Mouse (Mus musculus): ENCODE data around the gene 2310046K23Rik. TPM values are rescaled to one million over a fixed set of nuclear protein-coding genes. Genes with fewer than 3 reads are reported as not detected.
"Not testable (repeated sequence)": the region's sequence is repeated elsewhere in the genome, so short reads cannot be mapped to it uniquely, and the experiment has no call there.

2310046K23Rik gene
- polyA plus RNA-seq (2017; shearing (Covaris generic)): not detected

- ATAC-seq: no peak
Measured at GRCm38 (mm10) chr3:92534411-92534810, at the start of gene 2310046K23Rik. Gene 2310046K23Rik, minus strand, starts transcription at chr3:92534511.

GRCm38 (mm10) chr3:92583164-92583826, 49.0 kb upstream of the 2310046K23Rik start:
- no peak for ATAC-seq

GRCm38 (mm10) chr3:92579508-92579907, 45.2 kb upstream of the 2310046K23Rik start:
- no peak for ATAC-seq

- no peak for ATAC-seq
Measured at GRCm38 (mm10) chr3:92578652-92579413, 44.5 kb upstream of the 2310046K23Rik start.

- no peak for ATAC-seq
Measured at GRCm38 (mm10) chr3:92573449-92574041, 39.2 kb upstream of the 2310046K23Rik start, which contains the start of gene Ivl. Gene Ivl, minus strand, starts transcription at chr3:92573735.

GRCm38 (mm10) chr3:92572514-92573155, 38.3 kb upstream of the 2310046K23Rik start:
- no peak for ATAC-seq

GRCm38 (mm10) chr3:92568752-92569151, 34.4 kb upstream of the 2310046K23Rik start:
- no peak for ATAC-seq

- ATAC-seq: no peak
Measured at GRCm38 (mm10) chr3:92565418-92565817, 31.1 kb upstream of the 2310046K23Rik start.

GRCm38 (mm10) chr3:92512325-92512724, 22.0 kb downstream of the 2310046K23Rik start:
- no peak for ATAC-seq

GRCm38 (mm10) chr3:92510786-92511185, 23.5 kb downstream of the 2310046K23Rik start:
- no peak for ATAC-seq

- no peak for ATAC-seq
Measured at GRCm38 (mm10) chr3:92508185-92508584, 26.1 kb downstream of the 2310046K23Rik start.

GRCm38 (mm10) chr3:92503528-92503927, 30.8 kb downstream of the 2310046K23Rik start:
- ATAC-seq: no peak

GRCm38 (mm10) chr3:92500393-92500792, 33.9 kb downstream of the 2310046K23Rik start, which contains the start of gene Sprr4:
Gene Sprr4, minus strand, starts transcription at chr3:92500493.
- no peak for ATAC-seq

- not testable (repeated sequence) for ATAC-seq
Measured at GRCm38 (mm10) chr3:92490262-92490661, 44.0 kb downstream of the 2310046K23Rik start.

GRCm38 (mm10) chr3:92486307-92486706, 48.0 kb downstream of the 2310046K23Rik start:
- no peak for ATAC-seq

GRCm38 (mm10) chr3:92485863-92486262, 48.4 kb downstream of the 2310046K23Rik start, which contains the start of gene Sprr1a:
Gene Sprr1a, minus strand, starts transcription at chr3:92485895.
- ATAC-seq: no peak

Other genes starting within 250 kb of the 2310046K23Rik start
- gene Sprr2a3, start 249.1 kb downstream of the 2310046K23Rik start, polyA plus RNA-seq (2017; shearing (Covaris generic)): not detected
- gene Sprr2b, start 217.9 kb downstream of the 2310046K23Rik start, polyA plus RNA-seq (2017; shearing (Covaris generic)): not detected
- gene Sprr2d, start 195.4 kb downstream of the 2310046K23Rik start, polyA plus RNA-seq (2017; shearing (Covaris generic)): not detected
- not detected for gene Sprr2e, start 182.4 kb downstream of the 2310046K23Rik start, polyA plus RNA-seq (2017; shearing (Covaris generic))
- gene Sprr2f, start 169.3 kb downstream of the 2310046K23Rik start, polyA plus RNA-seq (2017; shearing (Covaris generic)): not detected
- gene Sprr2h, start 148.8 kb downstream of the 2310046K23Rik start, polyA plus RNA-seq (2017; shearing (Covaris generic)): not detected
- not detected for gene Sprr2i, start 126.5 kb downstream of the 2310046K23Rik start, polyA plus RNA-seq (2017; shearing (Covaris generic))
- not detected for gene Sprr2j-ps, start 116.4 kb downstream of the 2310046K23Rik start, polyA plus RNA-seq (2017; shearing (Covaris generic))
- 10 to 100 TPM in 1 of 2 experiments, 1 to 10 TPM in 1; 8.6 to 10.3 TPM for gene Gm9774, start 105.1 kb downstream of the 2310046K23Rik start, polyA plus RNA-seq (2017; shearing (Covaris generic))
- gene Sprr2k, start 101.9 kb downstream of the 2310046K23Rik start, polyA plus RNA-seq (2017; shearing (Covaris generic)): not detected
- not detected for gene Sprr1b, start 95.7 kb downstream of the 2310046K23Rik start, polyA plus RNA-seq (2017; shearing (Covaris generic))
- gene Sprr3, start 75.8 kb downstream of the 2310046K23Rik start, polyA plus RNA-seq (2017; shearing (Covaris generic)): not detected
- not detected for gene Sprr1a, start 48.6 kb downstream of the 2310046K23Rik start, polyA plus RNA-seq (2017; shearing (Covaris generic))
- gene Sprr4, start 34.0 kb downstream of the 2310046K23Rik start, polyA plus RNA-seq (2017; shearing (Covaris generic)): not detected
- gene Ivl, start 39.2 kb upstream of the 2310046K23Rik start, polyA plus RNA-seq (2017; shearing (Covaris generic)): not detected
- not detected for gene Smcp, start 54.5 kb upstream of the 2310046K23Rik start, polyA plus RNA-seq (2017; shearing (Covaris generic))
- gene 2210017I01Rik, start 73.0 kb upstream of the 2310046K23Rik start, polyA plus RNA-seq (2017; shearing (Covaris generic)): not detected
- not detected for gene Lce6a, start 87.1 kb upstream of the 2310046K23Rik start, polyA plus RNA-seq (2017; shearing (Covaris generic))
- not detected for gene Lce1a1, start 113.8 kb upstream of the 2310046K23Rik start, polyA plus RNA-seq (2017; shearing (Covaris generic))
- not detected for gene Lce1b, start 122.4 kb upstream of the 2310046K23Rik start, polyA plus RNA-seq (2017; shearing (Covaris generic))
- gene Lce1a2, start 135.8 kb upstream of the 2310046K23Rik start, polyA plus RNA-seq (2017; shearing (Covaris generic)): not detected
- not detected for gene Lce1c, start 144.7 kb upstream of the 2310046K23Rik start, polyA plus RNA-seq (2017; shearing (Covaris generic))
- gene Lce1d, start 152.7 kb upstream of the 2310046K23Rik start, polyA plus RNA-seq (2017; shearing (Covaris generic)): not detected
- not detected for gene Lce1e, start 174.6 kb upstream of the 2310046K23Rik start, polyA plus RNA-seq (2017; shearing (Covaris generic))
- gene Lce1f, start 185.8 kb upstream of the 2310046K23Rik start, polyA plus RNA-seq (2017; shearing (Covaris generic)): not detected
- gene Gm38119, start 204.6 kb upstream of the 2310046K23Rik start, polyA plus RNA-seq (2017; shearing (Covaris generic)): not detected
- not detected for gene Lce1g, start 217.8 kb upstream of the 2310046K23Rik start, polyA plus RNA-seq (2017; shearing (Covaris generic))
- gene Lce1h, start 230.6 kb upstream of the 2310046K23Rik start, polyA plus RNA-seq (2017; shearing (Covaris generic)): not detected
- gene Lce1i, start 244.4 kb upstream of the 2310046K23Rik start, polyA plus RNA-seq (2017; shearing (Covaris generic)): not detected

Measured in activated CD4-positive, CD25-positive, alpha-beta regulatory T cell, adult 4 months (primary cell).